Mouse (Mus musculus): ENCODE measurements around the gene Slc25a17.

- TF ChIP-seq POLR2A (IDR thresholded peaks at IDR 0.05; ENCODE audit: low read depth, low read length) (no peak), CTCF (IDR thresholded peaks at IDR 0.05; ENCODE audit: extremely low read depth, insufficient read depth, insufficient read length, insufficient replicate concordance) (no peak)
These were observed 5.6 kb upstream of the Slc25a17 start for GRCm38 (mm10) chr15:81366241-81366640.

All from spleen, adult 2 months (tissue).